Mouse (Mus musculus) testis, adult 2 months (tissue): Measurements from ENCODE around the gene Armc10.

ENCODE experiments used
- CTCF ChIP-seq: fragments of 200-500 bp; IDR thresholded peaks from 2 replicates; pipeline ENCODE4 v1.5.1; 2012; ENCODE audit warnings: low read depth, mild to moderate bottlenecking, inconsistent platforms, low read length, moderate library complexity; ENCODE audit not compliant: control insufficient read depth, insufficient read depth, insufficient replicate concordance
- POLR2A ChIP-seq: fragments of 200-500 bp; IDR thresholded peaks from 2 replicates; pipeline ENCODE4 v1.6.1; 2012; ENCODE audit warnings: low read depth, mild to moderate bottlenecking, inconsistent platforms, low read length, moderate library complexity; ENCODE audit not compliant: control insufficient read depth

DNA sequence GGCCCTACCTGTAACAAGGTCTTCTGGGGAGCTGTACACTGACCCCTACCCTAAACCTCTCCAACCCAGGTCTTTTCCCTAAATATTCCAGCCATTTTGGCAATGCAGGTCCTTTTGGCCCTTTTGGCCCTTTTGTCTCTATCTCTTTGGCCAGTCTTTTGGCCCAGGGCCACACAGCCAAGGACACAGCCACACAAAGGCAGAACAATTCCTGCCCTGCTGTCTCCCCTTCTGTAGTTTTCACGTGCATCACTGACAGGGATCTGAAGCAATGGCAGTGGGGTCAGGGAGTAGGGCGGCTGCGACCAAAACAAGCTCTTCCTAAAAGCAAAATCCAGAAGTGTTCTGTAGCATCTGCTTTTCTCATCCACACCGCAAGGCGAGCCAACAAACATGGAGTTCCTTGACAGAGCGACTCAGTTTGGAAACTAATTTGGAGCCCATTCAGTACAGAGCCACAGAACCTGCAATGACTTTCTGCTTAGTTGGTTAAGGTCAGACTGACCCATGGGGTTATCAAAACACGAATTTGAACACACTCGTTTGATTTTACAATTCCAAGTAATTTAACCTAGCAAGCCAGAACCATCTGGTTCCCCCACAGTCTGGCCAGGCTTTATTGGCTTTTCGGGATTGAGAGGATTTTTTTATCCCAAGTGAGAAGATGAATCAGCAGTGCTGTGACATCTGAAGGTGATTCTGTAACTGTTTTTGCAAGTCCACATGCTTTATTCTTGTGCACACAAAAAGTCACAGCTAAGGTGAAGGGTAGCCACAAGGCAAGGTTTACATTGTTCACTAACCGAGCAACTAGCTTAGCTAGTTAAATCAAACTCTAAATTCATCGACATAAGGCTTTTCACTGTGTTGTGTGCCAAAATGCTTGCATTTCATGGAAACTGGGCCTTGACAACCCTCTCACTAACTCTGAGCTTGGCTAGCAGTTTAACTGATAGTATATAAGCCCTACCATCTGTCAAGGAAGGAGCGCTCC, 37.0 kb upstream of the Armc10 start:
- TF ChIP-seq CTCF (no peak), POLR2A (no peak)
